Mouse (Mus musculus): ENCODE measurements around the gene Gm17660.

DNA sequence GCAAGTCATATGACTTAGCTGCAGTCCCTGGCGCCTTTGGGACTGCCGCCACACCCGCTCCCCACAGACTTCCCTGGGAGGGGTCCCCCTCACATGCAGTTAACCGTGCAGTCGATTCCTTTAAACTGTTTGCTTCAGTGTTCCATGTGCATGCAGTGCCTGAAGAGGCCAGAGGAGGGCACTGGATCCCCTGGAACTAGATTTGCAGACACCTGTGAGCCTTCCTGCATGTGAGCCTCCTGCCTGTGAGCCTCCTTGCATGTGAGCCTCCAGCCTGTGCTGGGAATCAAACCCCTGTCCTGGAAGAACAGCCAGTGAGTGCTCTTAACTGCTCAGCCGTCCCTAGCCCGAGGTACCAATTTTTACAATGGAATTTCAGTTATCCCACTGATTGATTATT, 8.7 kb downstream of the Gm17660 start:
- TF ChIP-seq CTCF (IDR thresholded peaks at IDR 0.05; ENCODE audit: low read depth) = peak; percentile 69
- TF ChIP-seq EP300 (IDR thresholded peaks at IDR 0.05; ENCODE audit: low read depth) = no peak

Data from heart, postnatal 0 days (tissue).